Mouse (Mus musculus) retina, adult 2 months (tissue): ENCODE data around the gene Slc22a12.

Source experiments
- DNase-seq: peaks from one replicate; pipeline ENCODE4 v3.0.0-alpha.2; 2012; ENCODE audit warnings: low read depth, low spot score

Gene Slc22a12

DNA sequence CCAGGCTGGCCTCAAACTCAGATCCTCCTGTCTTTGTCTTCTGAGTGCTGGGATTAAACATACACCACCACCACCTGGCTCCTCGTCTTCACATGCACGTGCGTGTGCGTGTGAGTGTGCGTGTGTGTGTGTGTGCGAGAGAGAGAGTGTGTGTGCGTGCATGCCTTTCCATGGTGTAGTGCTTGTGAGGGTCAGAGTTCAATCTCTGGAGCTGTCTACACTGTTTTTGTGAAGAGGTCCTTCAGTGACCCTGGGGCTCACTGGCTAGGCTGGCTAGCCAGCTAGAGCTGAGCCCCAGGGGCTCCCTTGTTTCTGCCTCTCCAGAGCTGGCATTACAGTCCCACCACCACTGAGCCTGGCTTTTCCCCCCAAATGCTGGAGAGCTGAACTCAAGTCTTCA is 1.3 kb downstream of the Slc22a12 start:
- DNase-seq: no peak

DNA sequence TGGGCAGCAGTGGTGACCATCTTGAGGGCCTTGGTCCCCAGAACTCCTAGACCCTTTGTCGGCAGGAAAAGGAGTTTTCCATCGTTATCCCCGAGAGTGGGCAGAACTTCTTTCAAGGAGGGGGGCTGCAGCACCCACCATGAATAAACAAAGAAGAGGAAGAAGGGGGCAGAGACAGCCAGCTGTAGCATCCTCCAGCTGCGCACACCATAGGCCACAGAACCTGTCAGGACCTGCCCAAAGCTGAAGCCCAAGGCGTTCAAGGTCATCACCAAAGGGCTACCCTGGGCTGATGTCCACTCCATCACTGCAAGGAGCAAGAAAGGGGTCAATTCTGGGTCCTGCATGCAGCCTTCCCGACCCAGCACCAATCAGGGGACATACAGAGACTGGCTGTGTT is 2.6 kb downstream of the Slc22a12 start:
- DNase-seq: no peak

GRCm38 (mm10) chr19:6539592-6539991 is 3.2 kb downstream of the Slc22a12 start:
- DNase-seq: no peak

DNA sequence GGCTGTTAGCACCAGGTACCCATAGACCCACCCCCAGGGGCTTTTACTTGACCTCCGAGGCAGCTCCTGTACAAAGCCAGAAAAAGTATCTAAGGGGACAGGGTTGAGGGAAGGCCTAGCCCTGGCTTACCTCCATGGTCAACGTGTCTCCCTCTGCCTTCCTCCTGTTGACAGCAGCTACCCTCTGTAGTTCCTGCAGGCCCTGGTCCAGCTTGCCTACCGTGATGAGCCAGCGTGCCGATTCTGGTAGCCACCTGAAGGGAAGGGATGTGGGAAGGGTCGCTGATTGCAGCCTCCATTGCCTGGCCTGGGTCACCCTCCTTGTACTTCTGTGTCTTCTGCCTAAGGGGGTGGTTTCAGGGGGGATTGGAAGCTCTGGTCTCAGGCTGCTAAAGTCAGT is 4.3 kb downstream of the Slc22a12 start:
- DNase-seq: no peak

DNA sequence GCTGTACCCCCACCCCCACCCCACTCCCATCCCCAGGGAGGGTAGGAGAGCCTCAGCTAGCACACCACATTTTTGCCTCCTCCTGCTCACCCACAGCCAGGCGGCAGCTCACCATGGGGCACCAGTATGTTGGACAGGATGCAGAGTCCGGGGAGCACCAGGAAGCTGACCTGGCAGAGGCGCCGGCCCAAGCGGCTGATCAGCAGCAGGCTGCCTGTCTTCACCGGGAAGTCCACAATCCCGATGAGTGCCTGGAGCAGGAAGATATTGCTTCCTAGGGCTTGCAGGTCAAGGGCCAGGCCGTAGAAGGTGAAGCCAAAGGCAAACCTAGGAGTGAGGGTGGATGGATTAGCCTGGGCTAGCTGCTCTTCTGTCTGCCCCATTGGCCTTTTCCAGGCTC is 5.3 kb downstream of the Slc22a12 start:
- no peak for DNase-seq

DNA sequence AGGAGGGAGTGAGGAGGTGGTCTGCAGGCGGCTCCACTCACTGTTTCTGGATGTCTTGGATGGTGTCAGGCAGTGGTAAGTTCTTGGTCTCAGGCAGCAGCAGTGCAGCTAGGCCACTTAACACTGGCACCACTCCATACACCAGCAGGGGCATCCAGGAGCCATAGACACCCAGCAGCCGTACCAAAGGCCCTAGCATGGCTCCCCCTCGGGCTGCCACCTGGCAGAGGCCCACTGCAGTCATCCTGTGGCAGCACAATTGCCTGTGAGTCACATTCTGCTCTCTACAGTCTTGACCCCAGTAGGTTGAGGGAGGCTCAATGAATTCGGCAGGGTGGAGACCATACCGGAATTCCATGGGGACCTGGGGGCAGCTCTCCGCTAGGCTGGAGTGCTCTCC is 6.1 kb downstream of the Slc22a12 start:
- DNase-seq: no peak

GRCm38 (mm10) chr19:6536201-6536600 is 6.6 kb downstream of the Slc22a12 start:
- no peak for DNase-seq

GRCm38 (mm10) chr19:6534118-6534415 is 8.8 kb downstream of the Slc22a12 start:
- no peak for DNase-seq

- DNase-seq: no peak
Measured at GRCm38 (mm10) chr19:6533290-6534117, 9.3 kb downstream of the Slc22a12 start.

DNA sequence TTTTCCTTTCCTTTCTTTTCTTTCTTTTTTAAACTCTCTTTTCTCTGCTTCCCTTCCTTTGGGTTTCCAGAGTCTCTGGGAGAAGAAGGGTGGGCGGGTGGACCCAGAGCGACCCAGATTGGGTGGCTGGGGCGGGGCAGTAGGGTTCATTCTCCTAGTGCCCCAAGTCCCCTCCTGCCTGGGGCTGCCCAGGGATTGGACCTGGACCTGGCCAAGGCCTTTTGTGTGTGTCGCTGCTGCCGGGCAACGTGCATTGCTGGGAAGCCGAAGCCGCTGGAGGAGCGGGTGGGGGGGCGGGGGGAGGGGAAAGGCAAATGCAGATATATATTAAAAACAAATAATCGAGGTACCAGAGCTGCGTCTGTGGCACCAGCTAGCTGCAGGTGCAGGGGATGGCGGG is 10.2 kb downstream of the Slc22a12 start:
- no peak for DNase-seq

DNA sequence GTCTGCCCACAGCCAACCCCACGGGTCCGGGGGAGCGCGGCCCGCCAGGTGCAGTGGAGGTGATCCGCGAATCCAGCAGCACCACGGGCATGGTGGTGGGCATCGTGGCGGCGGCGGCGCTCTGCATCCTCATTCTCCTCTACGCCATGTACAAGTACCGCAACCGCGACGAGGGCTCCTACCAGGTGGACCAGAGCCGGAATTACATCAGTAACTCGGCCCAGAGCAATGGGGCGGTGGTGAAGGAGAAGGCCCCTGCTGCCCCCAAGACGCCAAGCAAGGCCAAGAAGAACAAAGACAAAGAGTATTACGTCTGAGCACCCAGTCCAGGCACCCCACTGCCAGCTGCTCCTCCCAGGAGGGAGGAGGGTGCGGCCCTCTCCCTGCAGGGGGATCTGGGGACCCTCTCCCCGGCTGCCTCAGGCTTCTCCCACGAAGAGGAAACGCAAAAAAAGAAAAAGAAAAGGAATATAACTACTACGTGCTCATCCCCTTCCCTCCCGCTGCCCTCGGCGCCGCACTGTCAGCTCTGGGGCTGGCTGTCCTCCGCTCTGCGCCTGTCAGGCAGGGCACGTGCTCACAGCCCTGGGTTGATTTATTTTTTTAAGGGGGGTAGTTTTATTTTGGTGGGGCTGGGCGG is 10.9 kb downstream of the Slc22a12 start:
- DNase-seq: no peak

DNA sequence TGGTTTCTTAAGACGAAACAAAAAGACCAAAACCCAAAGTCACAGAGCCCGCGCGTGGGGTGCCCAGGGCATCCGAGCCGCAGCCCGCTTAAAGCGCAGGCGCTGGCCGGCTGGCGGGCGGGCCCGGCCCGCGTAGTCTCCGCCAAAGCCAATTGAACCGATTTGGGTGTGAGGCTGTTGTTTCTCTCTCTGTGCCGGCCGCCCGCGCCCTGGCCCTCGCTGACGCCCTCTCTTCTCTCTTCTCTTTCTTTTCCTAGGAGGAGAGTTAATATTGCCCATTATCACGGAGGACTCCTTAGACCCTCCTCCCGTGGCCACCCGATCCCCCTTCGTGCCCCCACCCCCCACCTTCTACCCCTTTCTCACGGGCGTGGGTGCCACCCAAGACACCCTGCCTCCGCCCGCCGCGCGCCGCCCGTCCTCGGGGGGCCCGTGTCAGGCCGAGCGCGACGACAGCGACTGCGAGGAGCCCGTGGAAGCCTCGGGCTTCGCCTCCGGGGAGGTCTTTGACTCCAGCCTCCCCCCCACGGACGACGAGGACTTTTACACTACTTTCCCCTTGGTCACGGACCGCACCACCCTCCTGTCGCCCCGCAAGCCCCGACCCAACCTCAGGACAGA is 11.7 kb downstream of the Slc22a12 start:
- no peak for DNase-seq

DNA sequence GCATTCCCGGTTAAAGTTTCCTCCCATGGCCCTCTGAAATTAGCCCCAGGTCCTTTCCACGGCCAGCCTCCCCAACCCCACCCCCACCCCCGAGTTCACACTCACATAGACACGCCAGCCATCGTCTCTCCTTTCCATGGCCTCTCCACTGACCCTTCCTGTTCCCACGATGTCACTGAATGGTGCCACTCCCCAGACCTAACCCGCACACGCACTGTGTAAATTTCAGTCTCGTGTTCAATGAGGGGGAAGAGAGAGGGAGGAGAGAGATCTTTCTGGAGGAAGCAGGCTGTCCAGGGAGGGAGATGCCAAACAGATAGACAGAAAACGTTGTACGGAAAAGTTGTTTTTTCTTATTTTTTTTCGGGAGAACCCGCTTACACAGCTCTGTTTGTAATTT is 12.5 kb downstream of the Slc22a12 start:
- DNase-seq: no peak

DNA sequence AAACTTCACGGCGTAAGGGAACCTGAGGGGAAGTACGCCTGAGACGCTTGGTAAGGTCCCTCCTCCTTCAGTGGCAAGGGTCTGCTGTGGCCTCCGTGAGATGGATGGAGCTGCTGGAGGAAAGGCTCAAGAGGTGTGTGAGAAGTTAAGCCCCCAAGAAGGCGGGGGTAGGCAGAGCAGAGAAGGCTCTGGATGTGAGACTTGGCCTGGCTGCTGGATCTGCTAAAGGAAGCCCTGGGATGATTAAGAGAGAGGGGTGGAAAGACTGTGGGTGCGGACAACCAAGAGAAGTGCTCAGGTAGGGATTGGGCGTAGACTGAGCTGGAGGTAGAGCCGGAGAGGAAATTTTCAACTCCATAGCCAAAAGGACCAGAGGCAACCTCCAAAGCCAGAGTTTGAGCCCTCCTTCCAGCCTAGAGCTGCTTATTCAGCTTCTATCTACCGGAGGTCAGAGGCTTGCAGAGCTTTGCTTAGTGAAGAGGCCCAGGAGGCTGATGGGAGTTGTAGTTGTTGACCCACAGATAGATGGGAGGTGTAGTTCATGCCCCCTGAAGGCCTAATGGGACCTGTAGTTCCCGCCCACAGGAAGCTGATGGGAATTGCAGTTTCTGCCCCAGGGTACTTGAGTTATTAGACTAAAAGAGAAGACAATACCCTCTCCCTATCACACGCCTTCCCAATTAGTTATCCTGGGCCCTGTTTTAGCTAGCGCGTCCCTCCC is 13.4 kb downstream of the Slc22a12 start:
- no peak for DNase-seq

DNA sequence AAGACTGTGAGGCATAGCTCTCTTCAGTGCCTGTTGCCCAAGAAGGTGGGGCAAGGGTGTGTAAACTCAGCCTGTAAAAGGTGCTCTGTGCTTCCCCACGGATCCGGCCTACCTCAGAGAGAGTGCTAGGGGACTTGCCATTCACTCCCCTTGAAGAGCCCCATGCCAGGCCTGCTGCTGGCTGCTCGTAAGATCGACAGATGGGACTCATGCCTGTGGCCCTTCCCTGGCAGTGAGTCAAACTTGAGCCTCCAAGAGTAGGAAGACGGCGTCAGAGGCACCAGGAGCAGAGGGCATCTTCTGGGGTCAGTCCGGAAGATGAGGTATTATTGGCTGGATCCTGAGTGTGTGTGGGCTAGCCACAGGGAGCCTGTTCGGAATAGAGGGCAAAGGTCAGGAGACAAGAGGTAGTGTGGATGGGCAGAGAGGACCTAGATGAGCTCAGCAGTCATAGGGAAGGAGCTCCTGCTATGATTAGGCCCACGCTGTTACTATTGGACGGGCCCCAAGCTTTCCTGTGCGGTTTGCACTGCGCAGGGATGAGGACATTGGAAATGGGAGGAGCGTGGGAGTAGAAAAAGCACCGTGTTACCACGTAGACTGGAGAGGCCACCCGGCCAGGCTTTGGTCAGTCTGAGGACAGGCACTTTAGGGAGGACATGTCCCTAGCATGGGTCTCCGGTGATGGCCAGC is 14.8 kb downstream of the Slc22a12 start:
- DNase-seq: no peak

GRCm38 (mm10) chr19:6527439-6527838 is 15.4 kb downstream of the Slc22a12 start:
- no peak for DNase-seq

GRCm38 (mm10) chr19:6526010-6526409 is 16.8 kb downstream of the Slc22a12 start:
- DNase-seq: no peak

DNA sequence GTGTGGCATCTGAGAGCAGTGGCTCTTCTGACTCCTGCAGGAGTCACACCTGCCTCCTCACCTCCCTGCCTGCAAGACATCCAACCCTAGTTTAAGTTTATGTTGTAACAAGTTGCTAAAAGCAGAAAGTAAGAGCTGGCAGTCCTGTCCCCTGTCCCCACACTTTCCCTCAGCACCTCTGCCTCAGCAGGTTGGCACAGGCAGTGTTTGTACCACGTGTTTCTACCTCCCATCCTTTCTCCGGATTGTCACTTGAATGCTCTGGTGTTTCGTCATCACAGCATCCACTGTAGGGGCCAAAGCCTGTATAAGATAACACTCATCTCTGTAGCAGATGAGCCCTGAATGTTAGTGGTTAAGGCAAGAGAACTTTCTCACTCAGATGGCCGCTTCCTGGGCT is 17.8 kb downstream of the Slc22a12 start:
- DNase-seq: no peak

DNA sequence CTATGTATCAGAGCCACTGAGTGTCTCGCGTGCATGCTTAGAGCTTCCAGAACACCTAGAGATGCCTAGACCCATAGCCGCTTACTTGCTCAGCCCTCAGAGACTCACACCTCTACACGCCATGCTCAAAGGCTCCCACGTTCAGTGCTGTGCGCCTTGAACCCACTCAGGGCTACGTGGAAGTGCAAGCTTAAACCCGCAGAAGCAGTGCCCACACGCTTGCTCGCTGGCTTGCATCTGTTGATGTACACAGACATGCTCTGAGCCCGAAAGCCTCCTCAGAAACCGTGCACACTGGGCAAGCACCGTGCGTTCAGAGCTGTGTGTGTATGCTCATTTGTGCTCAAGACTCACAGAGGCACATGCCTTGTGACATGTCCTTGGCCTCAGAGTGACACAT is 20.5 kb downstream of the Slc22a12 start:
- DNase-seq: no peak

DNA sequence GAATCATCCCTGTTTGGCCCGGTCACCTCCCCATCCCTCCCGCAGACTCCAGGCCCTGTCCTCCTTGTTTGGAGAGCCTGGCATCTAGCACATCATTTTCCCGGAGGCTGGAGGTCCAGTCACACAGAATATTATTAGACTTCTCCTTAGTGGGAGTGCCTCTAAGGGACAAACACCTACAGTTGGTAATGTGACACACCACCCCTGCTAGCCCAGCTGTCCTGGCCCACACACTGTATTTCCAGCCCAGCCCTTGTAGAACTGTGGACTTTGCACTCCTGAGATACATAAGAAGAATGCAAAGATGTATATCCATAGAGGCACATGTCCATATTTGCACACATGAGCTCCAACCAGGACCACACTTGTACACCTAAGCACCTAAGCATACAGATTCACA is 21.2 kb downstream of the Slc22a12 start:
- DNase-seq: no peak

GRCm38 (mm10) chr19:6519483-6519882 is 23.3 kb downstream of the Slc22a12 start:
- no peak for DNase-seq

- no peak for DNase-seq
Measured at GRCm38 (mm10) chr19:6518601-6519000, 24.2 kb downstream of the Slc22a12 start.
